Mouse (Mus musculus) lung, embryonic 15.5 days (tissue): Measurements from ENCODE around the gene Park7. TPM values are rescaled to one million over a fixed set of nuclear protein-coding genes. Genes with fewer than 3 reads are reported as not detected.

Experiments used
- ATAC-seq: fragments of 200-750 bp; cut with Nextera tagmentation; 2 replicates; pipeline ENCODE4 v1.8.0; 2017; ENCODE audit warnings: moderate number of reproducible peaks, borderline replicate concordance; ENCODE audit not compliant: low FRiP score, low TSS enrichment; ENCODE audit errors: extremely low read depth
- H3K27ac ChIP-seq: fragments of 300-500 bp; sonication (generic); 2 replicates; pipeline ENCODE4 v1.5.1; 2015; ENCODE audit warnings: moderate library complexity, mild to moderate bottlenecking, inconsistent platforms
- H3K27me3 ChIP-seq: fragments of 300-500 bp; sonication (generic); 2 replicates; pipeline ENCODE4 v1.6.1; 2015; ENCODE audit warnings: inconsistent platforms
- H3K36me3 ChIP-seq: fragments of 300-500 bp; sonication (generic); 2 replicates; pipeline ENCODE4 v1.6.1; 2015; ENCODE audit warnings: inconsistent platforms
- H3K4me1 ChIP-seq: fragments of 300-500 bp; sonication (generic); 2 replicates; pipeline ENCODE4 v1.6.1; 2015; ENCODE audit warnings: inconsistent platforms
- H3K4me2 ChIP-seq: fragments of 300-500 bp; sonication (generic); 2 replicates; pipeline ENCODE4 v1.6.1; 2015; ENCODE audit warnings: inconsistent platforms, mild to moderate bottlenecking, moderate library complexity
- H3K4me3 ChIP-seq: fragments of 300-500 bp; sonication (generic); 2 replicates; pipeline ENCODE4 v1.5.1; 2015; ENCODE audit warnings: mild to moderate bottlenecking, inconsistent platforms
- H3K9ac ChIP-seq: fragments of 300-500 bp; sonication (generic); 2 replicates; pipeline ENCODE4 v1.6.1; 2015; ENCODE audit warnings: inconsistent platforms
- H3K9me3 ChIP-seq: fragments of 300-500 bp; sonication (generic); 2 replicates; pipeline ENCODE4 v1.6.1; 2016; ENCODE audit warnings: inconsistent platforms
- WGBS: fragments of 180-500 bp; shearing (Covaris S2); methylation state at CpG from one replicate; pipeline ENCODE4 v1.1.7; 2015; 5-methylcytosine and 5-hydroxymethylcytosine counted together
- polyA plus RNA-seq: library from polyadenylated mRNA; unstranded; fragments of >200 nt; fragmentation: Nextera tagmentation; extraction: Ambion mirVana; gene quantifications from 2 replicates; pipeline ENCODE4 v1.2.1, GENCODE M21; 2015

The Park7 gene
- polyA plus RNA-seq, 1 experiment from 2014 or later, result 423 TPM

- H3K4me1 ChIP-seq, result peaks cover 56% of the 10 kb centered on the region
- H3K4me3 ChIP-seq, result peak overlapping the region; percentile 59
- no peaks in the 10 kb centered on the region for H3K27me3 ChIP-seq
- peak overlapping the region; percentile 84 for H3K9ac ChIP-seq
- H3K36me3 ChIP-seq, result 0 out of 2 replicates have a peak, but pooled peaks cover 2% of the 10 kb centered on the region
- peak; percentile 92 for ATAC-seq
- under 1% methylated on average over 59 of the region's 59 CpGs for WGBS
- H3K27ac ChIP-seq, result peak overlapping the region; percentile 95
- no peaks in the 10 kb centered on the region for H3K9me3 ChIP-seq
- H3K4me2 ChIP-seq, result peak overlapping the region; percentile 64
Observed at GRCm38 (mm10) chr4:150854839-150855246, 59.4 kb downstream of the Park7 start.

- 43% methylated on average over 13 of the region's 13 CpGs for WGBS
- no peaks in the 10 kb centered on the region for H3K9me3 ChIP-seq
- ATAC-seq, result peak; percentile 62
- H3K4me3 ChIP-seq, result peak within 1 kb of the TSS; percentile 59
- no peaks in the 10 kb centered on the region for H3K36me3 ChIP-seq
- H3K9ac ChIP-seq, result peak within 1 kb of the TSS; percentile 36; the same call in 1 of the 2 replicates
- peak within 1 kb of the TSS; percentile 64 for H3K4me2 ChIP-seq
- no peaks in the 10 kb centered on the region for H3K27me3 ChIP-seq
- H3K4me1 ChIP-seq, result peaks cover 52% of the 10 kb centered on the region
- peak within 1 kb of the TSS; percentile 95 for H3K27ac ChIP-seq
Observed at GRCm38 (mm10) chr4:150853680-150854461, 60.4 kb downstream of the Park7 start, which contains the start of gene Errfi1. Errfi1 (plus strand) TSS chr4:150853919.

- peaks cover 40% of the 10 kb centered on the region for H3K4me1 ChIP-seq
- no peak overlapping the region for H3K9ac ChIP-seq
- peak overlapping the region; percentile 95 for H3K27ac ChIP-seq
- no peaks in the 10 kb centered on the region for H3K36me3 ChIP-seq
- no peak overlapping the region for H3K4me3 ChIP-seq
- no peaks in the 10 kb centered on the region for H3K27me3 ChIP-seq
- no peaks in the 10 kb centered on the region for H3K9me3 ChIP-seq
- ATAC-seq, result no peak
- 48% methylated on average over 4 of the region's 4 CpGs for WGBS
- H3K4me2 ChIP-seq, result no peak overlapping the region
Observed at GRCm38 (mm10) chr4:150852479-150852878, 61.8 kb downstream of the Park7 start.

- no peak overlapping the region; the same call in 1 of the 2 replicates for H3K27ac ChIP-seq
- no peaks in the 10 kb centered on the region for H3K9me3 ChIP-seq
- H3K9ac ChIP-seq, result no peak overlapping the region
- no peaks in the 10 kb centered on the region for H3K27me3 ChIP-seq
- ATAC-seq, result no peak
- H3K4me3 ChIP-seq, result no peak overlapping the region
- peaks cover 37% of the 10 kb centered on the region for H3K4me1 ChIP-seq
- H3K36me3 ChIP-seq, result no peaks in the 10 kb centered on the region
- 30% methylated on average over 8 of the region's 8 CpGs for WGBS
- H3K4me2 ChIP-seq, result no peak overlapping the region
Observed at GRCm38 (mm10) chr4:150852045-150852444, 62.2 kb downstream of the Park7 start.

GRCm38 (mm10) chr4:150850893-150851292 is 63.3 kb downstream of the Park7 start:
- WGBS, result 76% methylated on average over 4 of the region's 4 CpGs
- H3K27ac ChIP-seq, result no peak overlapping the region
- H3K4me1 ChIP-seq, result peaks cover 32% of the 10 kb centered on the region
- ATAC-seq, result no peak
- H3K36me3 ChIP-seq, result no peaks in the 10 kb centered on the region
- no peak overlapping the region for H3K4me2 ChIP-seq
- no peaks in the 10 kb centered on the region for H3K27me3 ChIP-seq
- H3K4me3 ChIP-seq, result no peak overlapping the region
- no peak overlapping the region for H3K9ac ChIP-seq
- H3K9me3 ChIP-seq, result no peaks in the 10 kb centered on the region

- H3K27me3 ChIP-seq, result no peaks in the 10 kb centered on the region
- WGBS, result 37% methylated on average over 10 of the region's 10 CpGs
- H3K36me3 ChIP-seq, result no peaks in the 10 kb centered on the region
- no peak overlapping the region for H3K4me2 ChIP-seq
- H3K9me3 ChIP-seq, result no peaks in the 10 kb centered on the region
- H3K9ac ChIP-seq, result no peak overlapping the region
- no peak overlapping the region for H3K4me3 ChIP-seq
- H3K27ac ChIP-seq, result no peak overlapping the region
- ATAC-seq, result no peak
- H3K4me1 ChIP-seq, result peaks cover 34% of the 10 kb centered on the region
Observed at GRCm38 (mm10) chr4:150849964-150850363, 64.3 kb downstream of the Park7 start.

Other genes starting within 250 kb of the Park7 start
- gene Errfi1, start 60.5 kb downstream of the Park7 start, polyA plus RNA-seq, result 41.7 and 42.7 TPM in 2 replicates
- gene Tnfrsf9, start 125 bp upstream of the Park7 start, polyA plus RNA-seq, result 0.26 and 0.29 TPM in 2 replicates
- not detected in 2 replicates for gene Uts2, start 82.7 kb upstream of the Park7 start, polyA plus RNA-seq
- gene Per3, start 130.2 kb upstream of the Park7 start, polyA plus RNA-seq, result 7.6 and 8.3 TPM in 2 replicates
- gene Vamp3, start 143.5 kb upstream of the Park7 start, polyA plus RNA-seq, result 125 and 131 TPM in 2 replicates
- not detected in 2 replicates for gene Gm13090, start 175.1 kb upstream of the Park7 start, polyA plus RNA-seq